Mouse (Mus musculus) small intestine, adult 2 months (tissue): ENCODE results near the gene Gm45713. TPM values are rescaled to one million over a fixed set of nuclear protein-coding genes. Genes with fewer than 3 reads are reported as not detected.

ENCODE experiments used
- H3K27ac ChIP-seq: fragments of 200-500 bp; 2 replicates; pipeline ENCODE4 v1.5.1; 2012; ENCODE audit warnings: low read depth, low read length, control low read depth, inconsistent platforms; ENCODE audit not compliant: insufficient read depth
- H3K27me3 ChIP-seq: fragments of 200-500 bp; 2 replicates; pipeline ENCODE4 v1.6.1; 2012; ENCODE audit warnings: mild to moderate bottlenecking, moderate library complexity, low read length, inconsistent platforms; ENCODE audit not compliant: control insufficient read depth, insufficient read depth
- H3K36me3 ChIP-seq: fragments of 200-500 bp; 2 replicates; pipeline ENCODE4 v1.6.1; 2012; ENCODE audit warnings: mild to moderate bottlenecking, low read length, control low read depth, inconsistent platforms; ENCODE audit not compliant: control insufficient read depth, insufficient read depth
- H3K4me1 ChIP-seq: fragments of 200-500 bp; 2 replicates; pipeline ENCODE4 v1.6.1; 2012; ENCODE audit warnings: low read length, inconsistent platforms, mixed read lengths; ENCODE audit not compliant: control insufficient read depth, insufficient read depth, insufficient read length
- H3K4me3 ChIP-seq: fragments of 200-500 bp; 2 replicates; pipeline ENCODE4 v1.5.1; 2012; ENCODE audit warnings: low read depth, mild to moderate bottlenecking, control low read depth, inconsistent platforms, low read length, moderate library complexity
- CTCF ChIP-seq: fragments of 200-500 bp; IDR thresholded peaks from 2 replicates; pipeline ENCODE4 v1.5.1; 2012; ENCODE audit warnings: low read depth, mild to moderate bottlenecking, control low read depth, inconsistent platforms, low read length, moderate library complexity, mixed read lengths; ENCODE audit not compliant: insufficient replicate concordance, insufficient read length; ENCODE audit errors: extremely low read depth
- POLR2A ChIP-seq: fragments of 200-500 bp; IDR thresholded peaks from 2 replicates; pipeline ENCODE4 v1.6.1; 2012; ENCODE audit warnings: low read depth, mild to moderate bottlenecking, control low read depth, inconsistent platforms, low read length, moderate library complexity
- WGBS: fragments of 180-500 bp; shearing (Covaris S2); methylation state at CpG from one replicate; pipeline ENCODE4 v1.1.7; 2018; 5-methylcytosine and 5-hydroxymethylcytosine counted together
- polyA plus RNA-seq: library from polyadenylated mRNA; depleted of rRNA; stranded (reverse); fragments of >200 nt; gene quantifications from 2 replicates; pipeline ENCODE4 v1.2.3, GENCODE M21; 2012

Gm45713 gene
- polyA plus RNA-seq, 1 experiment: 1.5 TPM

GRCm38 (mm10) chr7:45169495-45169894 lies 33.5 kb upstream of the Gm45713 start:
- no peaks in the 10 kb centered on the region for H3K36me3 ChIP-seq
- H3K4me3 ChIP-seq: no peak overlapping the region
- TF ChIP-seq CTCF (no peak), POLR2A (no peak)
- H3K4me1 ChIP-seq: 0 out of 2 replicates have a peak, but pooled peaks cover 3% of the 10 kb centered on the region
- H3K27me3 ChIP-seq: peaks cover 61% of the 10 kb centered on the region
- 93% methylated on average over 3 of the region's 3 CpGs for WGBS
- H3K27ac ChIP-seq: no peak overlapping the region

DNA sequence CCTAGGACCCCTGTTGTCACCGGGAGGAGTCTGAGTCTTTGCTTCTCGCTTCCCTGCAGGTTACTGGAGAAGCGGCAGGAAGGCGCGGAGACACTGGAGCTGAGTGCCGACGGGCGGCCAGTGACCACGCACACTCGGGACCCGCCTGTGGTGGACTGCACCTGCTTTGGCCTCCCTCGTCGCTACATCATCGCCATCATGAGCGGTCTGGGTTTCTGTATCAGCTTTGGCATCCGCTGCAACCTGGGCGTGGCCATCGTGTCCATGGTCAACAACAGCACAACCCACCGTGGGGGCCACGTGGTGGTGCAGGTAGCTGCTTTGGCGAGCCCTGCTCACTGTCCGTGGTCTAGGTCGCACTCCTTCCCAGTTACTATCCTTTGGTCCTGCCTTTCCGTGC lies 32.6 kb upstream of the Gm45713 start:
- Histone ChIP-seq H3K4me3 (no peak overlapping the region), H3K36me3 (no peaks in the 10 kb centered on the region), H3K27ac (no peak overlapping the region), H3K27me3 (peaks cover 65% of the 10 kb centered on the region), H3K4me1 (0 out of 2 replicates have a peak, but pooled peaks cover 3% of the 10 kb centered on the region)
- WGBS: 12% methylated on average over 24 of the region's 24 CpGs
- TF ChIP-seq POLR2A (no peak), CTCF (no peak)

DNA sequence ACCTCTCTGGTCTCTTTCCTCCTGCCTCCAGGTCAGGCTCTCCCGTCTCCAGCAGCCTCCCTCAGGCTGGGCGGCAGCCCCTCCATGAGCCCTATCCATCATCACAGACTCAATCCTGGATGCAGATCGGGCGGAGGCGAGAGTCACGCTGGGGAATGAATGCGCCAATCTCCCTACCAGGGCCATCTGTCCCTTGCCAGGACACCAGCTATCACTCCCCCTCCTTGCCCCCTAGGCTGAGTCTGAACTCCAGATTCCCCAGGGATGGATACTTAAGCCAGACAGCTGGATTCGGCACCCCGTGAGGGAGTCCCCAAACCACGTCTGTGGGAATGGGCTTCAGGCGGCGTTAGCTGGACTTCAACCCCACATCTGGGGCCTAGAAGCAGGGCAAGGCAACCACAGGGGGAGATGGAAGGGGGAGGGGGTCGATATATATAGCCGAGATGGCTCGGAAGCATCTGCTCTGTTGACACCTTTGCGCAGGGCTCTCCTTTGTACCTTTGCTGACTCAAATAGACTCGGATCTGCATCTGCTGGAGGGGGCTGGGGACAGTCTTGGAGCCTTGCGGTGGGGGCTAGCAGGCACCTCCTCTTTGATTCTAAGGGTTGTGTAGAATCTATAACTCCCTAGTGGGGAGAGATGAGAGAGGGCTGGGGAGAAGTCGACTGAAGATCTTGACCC lies 31.9 kb upstream of the Gm45713 start:
- Histone ChIP-seq H3K4me1 (0 out of 2 replicates have a peak, but pooled peaks cover 3% of the 10 kb centered on the region), H3K27ac (no peak overlapping the region), H3K4me3 (no peak overlapping the region), H3K36me3 (no peaks in the 10 kb centered on the region), H3K27me3 (peaks cover 65% of the 10 kb centered on the region)
- TF ChIP-seq CTCF (no peak), POLR2A (no peak)
- 9% methylated on average over 19 of the region's 19 CpGs for WGBS

DNA sequence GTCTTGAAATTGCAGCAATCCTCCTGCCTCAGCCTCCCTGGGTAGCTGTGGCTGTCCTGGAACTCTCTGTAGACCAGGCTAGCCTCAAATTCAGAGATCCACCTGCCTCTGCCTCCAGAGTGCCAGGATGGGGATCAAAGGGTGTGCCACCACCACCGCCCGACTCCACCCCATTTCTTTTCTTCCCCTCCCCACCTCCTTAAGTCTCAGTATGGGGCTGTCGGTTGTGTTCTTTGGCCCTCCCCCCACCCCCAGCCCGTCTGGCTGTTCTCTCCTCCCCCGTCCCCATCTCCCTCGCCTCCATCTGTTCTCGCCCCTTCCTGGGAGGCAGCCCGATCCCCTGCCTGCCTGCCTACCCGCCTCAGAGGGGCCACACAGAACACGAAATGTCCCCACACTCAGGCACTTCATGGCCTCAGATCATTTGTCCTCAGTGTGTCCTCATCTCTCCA lies 30.9 kb upstream of the Gm45713 start:
- H3K27me3 ChIP-seq: peaks cover 62% of the 10 kb centered on the region
- WGBS: 32% methylated on average over 10 of the region's 10 CpGs
- H3K4me3 ChIP-seq: no peak overlapping the region

GRCm38 (mm10) chr7:45165701-45166100 lies 29.7 kb upstream of the Gm45713 start:
- peaks cover 3% of the 10 kb centered on the region; the same call in 1 of the 2 replicates for H3K4me1 ChIP-seq
- TF ChIP-seq POLR2A: no peak
- TF ChIP-seq CTCF: no peak
- no peak overlapping the region for H3K4me3 ChIP-seq
- H3K27ac ChIP-seq: no peak overlapping the region
- peaks cover 62% of the 10 kb centered on the region for H3K27me3 ChIP-seq
- no peaks in the 10 kb centered on the region for H3K36me3 ChIP-seq
- WGBS: 62% methylated on average over 11 of the region's 11 CpGs

More for the DNA sequence above, 30.9 kb upstream of the Gm45713 start:
- no peaks in the 10 kb centered on the region for H3K36me3 ChIP-seq
- no peak overlapping the region for H3K27ac ChIP-seq
- no peak for TF ChIP-seq CTCF
- TF ChIP-seq POLR2A: no peak
- H3K4me1 ChIP-seq: peaks cover 3% of the 10 kb centered on the region; the same call in 1 of the 2 replicates

DNA sequence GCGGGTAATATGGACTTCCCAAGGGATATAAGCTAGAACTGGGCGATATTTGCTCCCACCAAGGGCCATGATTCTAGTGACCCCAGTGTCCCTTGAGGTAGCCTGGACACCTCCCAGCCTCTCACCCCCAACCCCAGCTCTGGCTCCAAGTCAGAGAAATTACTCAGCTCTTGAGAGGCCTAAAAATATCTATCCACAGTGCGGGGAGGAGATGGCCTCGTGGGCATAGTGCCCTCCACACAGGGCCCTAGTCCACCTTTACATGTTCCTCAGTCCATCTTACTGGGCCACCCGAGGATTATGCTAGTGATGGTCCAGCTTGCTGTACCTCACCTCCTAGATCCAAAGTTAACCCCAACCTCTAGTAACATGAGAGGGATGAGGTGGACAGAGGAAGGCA lies 28.8 kb upstream of the Gm45713 start:
- TF ChIP-seq POLR2A: no peak
- no peak for TF ChIP-seq CTCF
- H3K27me3 ChIP-seq: peaks cover 56% of the 10 kb centered on the region
- 66% methylated on average over 5 of the region's 5 CpGs for WGBS
- peaks cover 3% of the 10 kb centered on the region; the same call in 1 of the 2 replicates for H3K4me1 ChIP-seq
- no peak overlapping the region for H3K4me3 ChIP-seq
- no peaks in the 10 kb centered on the region for H3K36me3 ChIP-seq
- no peak overlapping the region for H3K27ac ChIP-seq

DNA sequence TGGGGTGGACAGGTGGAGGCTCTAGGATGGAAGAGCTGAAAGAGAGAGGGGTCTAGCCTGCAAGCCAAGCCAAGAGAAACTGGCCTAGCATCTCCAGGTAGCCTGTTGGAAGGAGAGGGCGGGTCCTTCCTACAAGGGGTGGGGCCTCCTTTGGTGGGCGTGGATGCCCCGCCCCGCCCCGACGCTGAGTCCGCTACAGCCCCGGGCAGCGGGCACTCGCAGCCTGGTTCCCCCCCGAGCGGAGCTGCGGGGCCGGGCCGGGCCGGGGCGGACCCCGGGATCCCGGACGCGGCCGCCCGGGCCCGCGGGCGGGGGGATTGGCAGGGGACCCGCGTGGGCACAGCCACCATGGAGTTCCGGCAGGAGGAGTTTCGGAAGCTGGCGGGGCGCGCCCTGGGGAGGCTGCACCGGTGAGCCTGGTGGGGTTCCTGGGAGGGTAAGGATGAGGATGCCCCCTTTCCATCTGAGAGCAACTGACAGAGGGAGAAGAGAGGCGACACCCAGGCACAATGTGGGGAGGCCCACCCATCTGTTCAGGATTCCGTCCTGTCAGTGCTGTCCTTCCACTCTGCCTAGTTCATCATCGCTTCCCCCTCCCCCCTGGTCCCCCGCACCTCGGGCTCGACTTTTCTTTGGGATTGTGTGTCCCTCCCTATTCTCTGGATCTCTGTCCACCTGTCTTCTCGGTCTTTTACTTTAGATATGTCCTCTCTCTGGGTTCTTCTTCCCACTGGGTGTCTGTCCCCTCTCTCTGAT lies 27.9 kb upstream of the Gm45713 start, which contains the start of gene Slc17a7:
Gene Slc17a7 (plus strand): TSS at position 215 of the 756 bp plus-strand sequence.
- peaks cover 50% of the 10 kb centered on the region for H3K27me3 ChIP-seq
- H3K4me3 ChIP-seq: peak within 1 kb of the TSS; percentile 38
- no peak within 1 kb of the TSS for H3K27ac ChIP-seq
- WGBS: 3% methylated on average over 40 of the region's 41 CpGs
- 0 out of 2 replicates have a peak, but pooled peaks cover 1% of the 10 kb centered on the region for H3K36me3 ChIP-seq
- H3K4me1 ChIP-seq: peaks cover 3% of the 10 kb centered on the region; the same call in 1 of the 2 replicates
- TF ChIP-seq CTCF (no peak), POLR2A (no peak)
